Mouse (Mus musculus) limb, embryonic 10.5 days (tissue): ENCODE results near the gene Nup35. TPM values are rescaled to one million over a fixed set of nuclear protein-coding genes. Genes with fewer than 3 reads are reported as not detected.

Source experiments
- DNase-seq: peaks from one replicate; pipeline ENCODE4 v3.0.0-alpha.2; 2017; ENCODE audit warnings: low spot score
- H3K27ac ChIP-seq: fragments of 300-500 bp; sonication (generic); 2 replicates; pipeline ENCODE4 v1.5.1; 2016; ENCODE audit warnings: mild to moderate bottlenecking
- H3K27me3 ChIP-seq: fragments of 300-500 bp; sonication (generic); 2 replicates; pipeline ENCODE4 v1.6.1; 2016; ENCODE audit warnings: low read depth, mild to moderate bottlenecking; ENCODE audit not compliant: poor library complexity, severe bottlenecking
- H3K36me3 ChIP-seq: fragments of 300-500 bp; sonication (generic); 2 replicates; pipeline ENCODE4 v1.6.1; 2016; ENCODE audit warnings: mild to moderate bottlenecking, moderate library complexity
- H3K4me1 ChIP-seq: fragments of 300-500 bp; sonication (generic); 2 replicates; pipeline ENCODE4 v1.6.1; 2016
- H3K4me3 ChIP-seq: fragments of 300-500 bp; sonication (generic); 2 replicates; pipeline ENCODE4 v1.5.1; 2016; ENCODE audit warnings: mild to moderate bottlenecking, moderate library complexity
- H3K9me3 ChIP-seq: fragments of 300-500 bp; sonication (generic); replicated peaks from 2 replicates; pipeline ENCODE4 v1.6.1; 2016; ENCODE audit warnings: mild to moderate bottlenecking
- WGBS: fragments of 180-500 bp; shearing (Covaris S2); methylation state at CpG from one replicate; pipeline ENCODE4 v1.1.7; 2016; 5-methylcytosine and 5-hydroxymethylcytosine counted together
- polyA plus RNA-seq: library from polyadenylated mRNA; unstranded; fragments of >200 nt; fragmentation: Nextera tagmentation; extraction: Ambion mirVana; gene quantifications from 2 replicates; pipeline ENCODE4 v1.2.1, GENCODE M21; 2016

The Nup35 gene
- polyA plus RNA-seq = 67.2 and 71.2 TPM in 2 replicates

DNA sequence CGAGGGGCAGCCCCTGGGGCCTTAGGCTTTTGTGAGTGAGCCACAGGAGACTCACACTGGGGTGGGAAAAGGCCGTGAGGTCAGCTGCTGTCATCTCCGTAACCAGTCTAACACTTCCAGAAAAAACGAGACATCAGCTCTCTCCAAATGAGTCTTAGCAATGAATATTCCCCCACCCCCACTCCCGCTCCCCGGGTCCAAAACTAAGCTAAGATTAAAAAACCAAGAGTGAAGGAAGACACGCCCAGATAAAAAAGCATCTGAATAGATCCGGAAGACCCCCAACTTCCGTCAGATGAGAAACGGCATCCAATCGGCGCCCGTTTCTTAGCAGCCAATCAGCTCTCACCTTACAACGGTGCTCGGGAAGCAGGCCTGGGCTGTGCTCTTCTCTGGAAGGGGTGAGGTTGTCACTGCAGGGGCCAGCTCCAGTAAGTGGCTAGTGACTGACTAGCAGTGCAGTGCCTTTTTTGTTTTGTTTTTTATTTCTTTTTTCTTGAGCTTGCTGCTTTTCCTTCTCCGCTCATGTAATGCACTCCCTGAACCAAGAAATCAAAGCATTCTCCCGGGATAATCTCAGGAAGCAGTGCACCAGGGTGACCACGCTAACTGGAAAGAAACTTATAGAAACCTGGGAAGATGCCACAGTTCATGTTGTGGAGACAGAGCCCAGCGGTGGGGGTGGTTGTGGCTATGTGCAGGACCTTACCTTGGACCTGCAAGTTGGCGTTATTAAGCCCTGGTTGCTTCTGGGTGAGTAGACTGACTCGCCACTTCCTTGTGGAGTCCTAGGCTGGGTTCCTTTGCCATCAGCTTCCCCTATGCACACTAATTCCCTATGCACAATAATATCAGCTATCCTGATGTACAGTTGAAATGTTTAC is at the start of gene Nup35, which contains the start of gene Dusp19:
Gene Nup35 (plus strand): TSS at position 383 of the 884 bp plus-strand sequence.
Gene Dusp19 (plus strand): TSS at position 192 of the 884 bp plus-strand sequence.
- 4% methylated on average over 21 of the region's 21 CpGs for WGBS
- Histone ChIP-seq H3K4me1 (peaks cover 8% of the 10 kb centered on the region), H3K4me3 (peak within 1 kb of the TSS; percentile 63), H3K27ac (peak within 1 kb of the TSS; percentile 83), H3K27me3 (no peaks in the 10 kb centered on the region), H3K9me3 (no peaks in the 10 kb centered on the region), H3K36me3 (peaks cover 5% of the 10 kb centered on the region; the same call in 1 of the 2 replicates)
- DNase-seq = peak; percentile 87

DNA sequence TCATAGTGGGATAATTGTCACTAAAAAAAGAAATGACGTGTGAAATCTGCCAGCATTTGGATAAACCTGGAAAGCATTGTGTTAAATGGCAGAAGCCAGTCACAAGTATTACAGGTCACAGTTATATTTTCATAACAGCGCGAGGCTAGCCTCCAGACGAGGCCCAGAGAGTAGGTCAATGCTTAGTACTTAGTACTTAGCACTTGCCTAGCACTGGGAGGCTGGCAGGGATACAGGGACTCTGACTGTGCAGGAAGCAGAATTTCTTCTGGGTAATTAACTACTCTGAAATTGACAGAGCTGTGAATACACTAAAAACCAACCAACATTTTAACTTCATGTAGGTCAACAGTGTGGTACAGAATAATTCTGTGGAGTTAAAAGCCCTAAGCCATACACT is 49.6 kb upstream of the Nup35 start:
- no peak for DNase-seq

DNA sequence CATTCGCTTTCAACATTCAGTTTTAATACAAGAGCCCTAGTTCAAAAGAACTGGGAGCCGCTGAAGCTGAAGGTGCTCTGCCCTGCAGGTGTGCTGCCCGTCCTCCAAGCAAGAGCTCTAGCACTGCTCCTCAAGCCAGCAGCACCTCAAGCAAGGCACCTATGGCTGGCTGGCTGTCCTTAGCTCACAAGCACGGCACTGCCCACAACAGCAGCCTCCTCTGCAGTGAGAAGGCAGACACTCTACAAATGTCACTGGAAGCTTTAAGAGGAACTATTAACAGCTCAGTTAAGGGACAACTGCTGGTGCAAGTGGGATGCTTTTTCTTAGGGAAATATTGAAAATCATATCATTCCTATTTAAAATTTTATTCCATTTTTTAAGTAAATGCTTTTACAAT is 46.4 kb upstream of the Nup35 start:
- Histone ChIP-seq H3K27ac (no peak overlapping the region), H3K4me1 (no peaks in the 10 kb centered on the region), H3K36me3 (peaks cover 11% of the 10 kb centered on the region), H3K4me3 (no peak overlapping the region), H3K27me3 (no peaks in the 10 kb centered on the region), H3K9me3 (no peaks in the 10 kb centered on the region)
- no peak for DNase-seq
- 82% methylated on average over 4 of the region's 4 CpGs for WGBS

More for the DNA sequence above, 49.6 kb upstream of the Nup35 start:
- H3K4me1 ChIP-seq = no peaks in the 10 kb centered on the region
- H3K27me3 ChIP-seq = no peaks in the 10 kb centered on the region
- H3K4me3 ChIP-seq = no peak overlapping the region
- WGBS = 93% methylated on average over 4 of the region's 4 CpGs
- no peak overlapping the region for H3K27ac ChIP-seq
- peaks cover 11% of the 10 kb centered on the region for H3K36me3 ChIP-seq
- no peaks in the 10 kb centered on the region for H3K9me3 ChIP-seq

DNA sequence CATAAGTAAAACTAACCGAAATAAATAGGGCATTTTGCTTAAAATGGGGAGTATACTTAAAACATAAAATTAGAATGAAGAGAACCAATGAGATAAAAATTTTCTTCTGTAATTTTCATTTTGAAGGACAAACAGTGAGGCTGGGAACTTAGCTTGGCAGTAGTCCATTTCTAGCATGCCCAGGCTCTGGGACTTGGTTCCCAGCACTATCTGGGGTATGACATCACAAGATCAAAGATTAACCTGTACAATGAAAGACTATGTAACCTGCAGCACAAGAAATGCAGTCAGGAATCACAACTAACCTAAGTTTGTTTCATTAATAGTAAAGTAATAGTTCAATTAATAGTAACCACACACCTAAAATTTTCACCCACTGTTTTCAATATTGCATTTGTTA is 39.8 kb upstream of the Nup35 start:
- Histone ChIP-seq H3K27ac (no peak overlapping the region), H3K9me3 (no peaks in the 10 kb centered on the region), H3K4me1 (peaks cover 22% of the 10 kb centered on the region), H3K36me3 (peaks cover 6% of the 10 kb centered on the region; the same call in 1 of the 2 replicates), H3K4me3 (no peak overlapping the region), H3K27me3 (no peaks in the 10 kb centered on the region)
- DNase-seq = no peak
- WGBS = 96% methylated on average over 1 of the region's 1 CpGs

DNA sequence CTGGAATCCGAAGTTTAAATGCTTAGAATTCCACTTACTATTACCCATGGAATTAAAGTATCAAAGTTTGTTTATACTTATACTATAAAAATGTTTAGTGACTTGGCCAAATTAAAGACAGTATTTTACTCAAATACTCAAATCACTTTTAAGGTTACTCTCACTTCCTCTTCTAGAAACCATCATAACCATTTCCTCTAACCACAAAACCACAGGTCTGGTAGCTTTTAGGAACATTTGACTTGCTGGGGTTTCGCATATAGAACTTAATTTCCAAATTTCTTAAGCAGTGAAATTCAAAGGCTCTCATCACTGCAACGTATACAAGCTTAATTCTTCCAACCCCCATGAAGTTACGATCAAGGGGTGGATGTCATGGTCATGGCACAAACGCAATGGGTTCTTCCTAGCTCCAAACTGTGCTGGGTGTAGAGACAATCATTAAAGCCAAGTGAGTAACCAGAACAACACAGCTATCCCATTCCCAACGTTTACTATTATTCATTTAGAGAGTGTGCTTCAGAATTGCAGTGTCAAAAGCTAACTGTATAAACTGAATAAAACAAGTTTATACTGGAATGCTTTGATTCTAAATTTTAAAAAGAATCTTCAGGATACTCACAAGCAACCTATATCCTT is 37.7 kb upstream of the Nup35 start:
- Histone ChIP-seq H3K36me3 (peaks cover 6% of the 10 kb centered on the region; the same call in 1 of the 2 replicates), H3K4me1 (peaks cover 22% of the 10 kb centered on the region), H3K4me3 (peak overlapping the region; percentile 95), H3K9me3 (no peaks in the 10 kb centered on the region), H3K27ac (no peak overlapping the region), H3K27me3 (no peaks in the 10 kb centered on the region)
- DNase-seq = no peak
- WGBS = 57% methylated on average over 6 of the region's 6 CpGs

DNA sequence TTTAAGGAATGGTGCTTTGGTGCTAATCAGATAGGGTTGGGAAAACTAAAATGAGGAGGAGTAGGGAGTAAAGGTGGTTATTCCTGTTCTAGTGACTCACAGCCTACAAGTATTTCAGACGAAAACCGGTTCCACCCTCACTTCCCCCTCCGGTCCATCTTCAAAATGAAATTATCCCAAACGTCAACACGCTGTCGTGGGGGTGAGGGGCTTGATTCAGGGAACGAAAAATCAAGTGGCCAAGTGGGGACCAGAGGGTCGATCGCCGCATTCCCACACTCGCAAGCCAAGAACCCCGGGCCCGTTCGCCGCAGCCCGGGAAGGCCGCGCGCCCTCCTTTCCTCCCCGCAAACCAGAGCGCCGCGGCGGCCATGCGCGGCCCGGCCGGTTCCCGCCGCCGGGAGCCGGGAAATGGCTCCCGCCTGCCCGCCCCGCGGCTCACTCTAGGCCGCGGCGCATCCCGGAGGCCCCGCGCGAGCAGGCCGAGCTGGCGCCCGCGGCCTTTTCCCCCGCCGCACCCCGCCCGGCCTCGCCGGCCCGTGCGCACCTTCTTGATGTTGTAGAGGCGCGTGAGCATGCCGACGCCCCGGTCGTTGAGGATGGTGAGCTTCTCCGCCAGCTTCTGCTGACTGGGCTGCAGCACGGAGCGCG is 36.6 kb upstream of the Nup35 start:
- Histone ChIP-seq H3K36me3 (peaks cover 6% of the 10 kb centered on the region; the same call in 1 of the 2 replicates), H3K4me3 (peak overlapping the region; percentile 95), H3K27ac (peak overlapping the region; percentile 99), H3K27me3 (no peaks in the 10 kb centered on the region), H3K4me1 (peaks cover 22% of the 10 kb centered on the region), H3K9me3 (no peaks in the 10 kb centered on the region)
- no peak for DNase-seq
- under 1% methylated on average over 64 of the region's 65 CpGs for WGBS

DNA sequence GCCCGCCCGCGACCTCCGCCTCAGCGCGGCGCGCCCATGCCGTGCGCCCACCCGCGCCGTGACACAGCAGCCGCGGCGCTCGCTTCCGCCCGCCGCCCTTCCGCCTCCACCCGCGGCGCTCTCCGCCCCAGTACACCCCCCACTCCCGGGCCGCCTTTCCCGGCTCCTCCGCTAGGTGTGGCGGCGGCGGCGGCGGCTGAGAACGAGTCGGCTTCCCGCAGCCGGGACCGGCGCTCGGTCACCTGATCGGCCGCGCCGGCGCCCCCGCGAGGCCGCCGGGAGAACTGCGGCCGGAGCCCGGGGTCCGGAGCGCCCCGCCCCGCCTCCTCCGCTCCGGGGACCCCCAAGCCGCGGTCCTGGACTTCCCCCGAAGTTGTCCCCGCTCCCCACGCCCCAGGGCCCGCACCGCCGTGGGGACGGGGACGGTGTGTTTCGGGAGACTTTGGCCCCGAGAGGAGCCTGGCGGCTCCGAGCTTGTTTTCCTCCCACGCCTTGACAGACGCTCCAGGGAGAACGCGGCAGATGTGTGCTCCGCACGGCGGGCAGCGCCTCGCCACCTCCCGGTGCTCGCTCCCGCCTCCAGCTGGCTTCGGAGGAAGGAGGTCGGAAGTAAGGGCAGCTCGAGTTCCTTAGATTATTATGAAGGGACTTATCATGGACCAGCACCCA is 35.9 kb upstream of the Nup35 start, which contains the start of gene Nckap1:
Gene Nckap1 (minus strand): TSS at position 338 of the 669 bp plus-strand sequence.
- H3K27ac ChIP-seq = peak within 1 kb of the TSS; percentile 99
- no peaks in the 10 kb centered on the region for H3K9me3 ChIP-seq
- peaks cover 2% of the 10 kb centered on the region; the same call in 1 of the 2 replicates for H3K36me3 ChIP-seq
- H3K27me3 ChIP-seq = no peaks in the 10 kb centered on the region
- DNase-seq = peak; percentile 93
- under 1% methylated on average over 87 of the region's 88 CpGs for WGBS
- H3K4me1 ChIP-seq = peaks cover 22% of the 10 kb centered on the region
- peak within 1 kb of the TSS; percentile 95 for H3K4me3 ChIP-seq

DNA sequence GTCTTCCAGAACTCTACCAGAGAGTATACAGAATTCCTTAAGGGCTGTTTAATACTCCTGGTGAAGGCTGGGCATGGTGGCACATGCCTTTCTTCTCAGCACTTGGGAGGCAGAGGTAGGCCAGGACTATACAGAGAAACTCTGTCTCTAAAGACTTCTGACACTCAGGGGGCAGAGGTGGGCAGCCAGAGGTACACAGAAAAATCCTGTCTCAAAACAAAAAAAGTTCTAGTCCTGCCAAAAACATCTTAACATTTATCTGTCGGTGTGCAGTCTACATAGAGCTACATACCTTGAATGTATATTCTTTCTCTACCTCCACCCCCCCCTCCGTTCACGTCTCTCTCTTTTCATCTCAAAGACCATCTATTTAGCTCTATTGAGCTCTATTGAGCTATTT is 34.7 kb upstream of the Nup35 start:
- Histone ChIP-seq H3K36me3 (no peaks in the 10 kb centered on the region), H3K4me3 (no peak overlapping the region), H3K4me1 (peaks cover 22% of the 10 kb centered on the region), H3K27ac (no peak overlapping the region), H3K9me3 (no peaks in the 10 kb centered on the region), H3K27me3 (no peaks in the 10 kb centered on the region)
- WGBS = 88% methylated on average over 3 of the region's 3 CpGs
- no peak for DNase-seq

DNA sequence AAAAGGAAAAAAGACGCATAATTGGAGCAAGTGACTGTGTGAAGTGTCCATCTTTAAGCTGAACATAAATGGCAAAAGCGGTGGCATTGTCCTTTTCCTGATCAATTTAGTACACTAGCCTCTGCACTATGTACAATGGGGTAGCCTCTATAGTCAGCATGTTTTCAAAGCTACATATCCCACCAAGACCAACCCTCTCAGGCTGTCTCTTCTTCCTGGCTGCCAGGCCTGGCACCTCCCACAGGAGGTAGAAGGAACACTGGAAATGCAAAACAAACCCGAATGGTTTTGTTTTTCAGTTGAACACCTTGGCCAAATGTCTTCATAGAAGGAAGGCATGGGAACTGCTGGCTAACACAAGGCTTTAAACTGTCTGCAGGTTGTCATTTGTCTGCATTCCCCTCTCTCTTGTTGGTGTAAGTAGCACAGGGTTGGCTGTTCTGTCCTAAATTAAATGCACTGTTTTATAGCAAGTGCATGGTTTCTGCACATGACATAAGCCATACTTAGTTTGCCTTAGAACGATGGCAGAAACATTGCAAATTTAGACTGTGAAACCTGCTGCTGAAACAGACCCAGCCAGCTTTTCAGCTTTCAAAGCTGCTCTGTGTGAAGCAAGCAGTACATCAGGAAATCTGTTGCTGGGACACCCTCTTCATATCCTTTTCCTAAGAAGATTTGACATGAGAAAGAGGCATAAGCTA is 22.7 kb upstream of the Nup35 start:
- H3K4me3 ChIP-seq = no peak overlapping the region
- DNase-seq = no peak
- no peak overlapping the region for H3K27ac ChIP-seq
- no peaks in the 10 kb centered on the region for H3K4me1 ChIP-seq
- WGBS = 75% methylated on average over 4 of the region's 4 CpGs
- H3K36me3 ChIP-seq = no peaks in the 10 kb centered on the region
- H3K27me3 ChIP-seq = no peaks in the 10 kb centered on the region
- no peaks in the 10 kb centered on the region for H3K9me3 ChIP-seq

DNA sequence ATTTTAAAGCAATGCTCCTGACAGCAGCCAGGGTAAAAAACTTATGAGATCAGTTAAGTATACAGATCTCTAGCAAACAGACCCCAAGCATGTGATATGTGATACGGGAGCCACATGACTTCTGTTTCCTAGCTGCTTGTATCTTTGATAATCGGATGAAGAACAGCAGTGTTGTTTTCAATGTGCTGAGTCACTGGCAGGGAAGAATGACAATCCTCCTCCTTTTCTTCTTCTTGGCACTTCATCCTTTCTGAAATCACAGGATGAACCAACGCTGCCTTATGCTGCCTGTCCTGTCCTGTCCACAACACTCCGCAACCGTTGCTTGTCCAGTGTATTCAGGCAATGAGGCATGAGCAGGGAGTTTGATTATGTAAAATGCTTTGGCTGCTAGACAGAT is 20.1 kb upstream of the Nup35 start:
- Histone ChIP-seq H3K4me1 (no peaks in the 10 kb centered on the region), H3K9me3 (no peaks in the 10 kb centered on the region), H3K27ac (no peak overlapping the region), H3K27me3 (no peaks in the 10 kb centered on the region), H3K4me3 (no peak overlapping the region), H3K36me3 (no peaks in the 10 kb centered on the region)
- no peak for DNase-seq
- 89% methylated on average over 5 of the region's 5 CpGs for WGBS

DNA sequence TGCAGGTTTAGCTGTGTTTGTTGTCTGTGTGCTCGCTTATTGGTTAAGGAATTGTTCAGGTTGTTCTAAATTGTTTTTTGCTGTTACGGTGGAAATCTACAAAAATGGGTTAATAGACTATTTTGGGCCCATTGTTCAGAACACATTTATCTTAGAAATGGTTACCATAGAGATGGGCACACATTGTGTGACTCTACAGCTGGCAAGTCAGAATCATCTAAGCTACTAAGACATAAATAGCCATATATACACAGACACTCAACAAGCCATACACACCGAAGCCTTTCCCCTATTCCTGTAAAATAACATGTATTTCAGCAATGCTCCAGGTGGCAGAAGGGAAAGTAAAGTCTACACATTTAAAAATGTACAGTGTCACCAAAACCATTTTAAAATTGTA is 17.2 kb upstream of the Nup35 start:
- no peaks in the 10 kb centered on the region for H3K4me1 ChIP-seq
- H3K27me3 ChIP-seq = no peaks in the 10 kb centered on the region
- no peak for DNase-seq
- no peaks in the 10 kb centered on the region for H3K9me3 ChIP-seq
- no peak overlapping the region for H3K27ac ChIP-seq
- WGBS = 90% methylated on average over 3 of the region's 3 CpGs
- H3K4me3 ChIP-seq = no peak overlapping the region
- H3K36me3 ChIP-seq = no peaks in the 10 kb centered on the region

DNA sequence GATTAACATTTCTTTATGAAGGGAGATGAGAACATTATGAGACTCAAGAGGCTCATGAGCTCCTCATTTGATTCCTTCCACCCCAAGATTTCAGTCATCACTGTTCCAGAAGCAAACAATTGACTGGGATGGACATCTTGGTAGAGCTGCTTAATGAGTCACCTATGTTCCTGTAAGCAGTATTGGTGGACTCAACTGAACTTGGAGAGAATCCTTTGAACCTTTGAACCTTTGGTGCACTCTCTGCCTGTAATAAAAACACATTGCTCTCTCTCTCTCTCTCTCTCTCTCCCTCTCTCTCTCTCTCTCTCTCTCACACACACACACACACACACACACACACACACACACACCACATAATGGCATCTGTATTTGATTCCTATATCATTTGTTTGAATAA is 16.4 kb upstream of the Nup35 start:
- Histone ChIP-seq H3K9me3 (no peaks in the 10 kb centered on the region), H3K36me3 (no peaks in the 10 kb centered on the region), H3K27me3 (no peaks in the 10 kb centered on the region), H3K27ac (no peak overlapping the region), H3K4me1 (no peaks in the 10 kb centered on the region), H3K4me3 (no peak overlapping the region)
- DNase-seq = no peak
